Mouse (Mus musculus) myocyte (in vitro differentiated cells): ENCODE measurements around the gene Celsr3. TPM values are rescaled to one million over a fixed set of nuclear protein-coding genes. Genes with fewer than 3 reads are reported as not detected.

Experiments
- H3K27me3 ChIP-seq: one replicate; pipeline ENCODE4 v1.6.1; 2011; ENCODE audit not compliant: control insufficient read depth, insufficient read depth, insufficient read length
- H3K36me3 ChIP-seq: one replicate; pipeline ENCODE4 v1.6.1; 2011; ENCODE audit not compliant: control insufficient read depth, insufficient read depth
- H3K4me2 ChIP-seq: one replicate; pipeline ENCODE4 v1.6.1; 2011; ENCODE audit warnings: low read depth, control low read depth
- H3K4me3 ChIP-seq: one replicate; pipeline ENCODE4 v1.5.1; 2011; ENCODE audit warnings: mild to moderate bottlenecking, control low read depth, moderate library complexity
- H3K79me2 ChIP-seq: one replicate; pipeline ENCODE4 v1.6.1; 2011; ENCODE audit not compliant: control insufficient read depth, insufficient read depth
- H3ac ChIP-seq: one replicate; pipeline ENCODE4 v1.6.1; 2011; ENCODE audit not compliant: control insufficient read depth, insufficient read length
- CEBPB ChIP-seq: IDR thresholded peaks from 2 replicates; pipeline ENCODE4 v1.6.1; 2011; ENCODE audit warnings: mild to moderate bottlenecking, moderate library complexity; ENCODE audit not compliant: poor library complexity, insufficient read depth, severe bottlenecking
- E2F4 ChIP-seq: IDR thresholded peaks from one replicate; pipeline ENCODE4 v1.6.1; 2011; ENCODE audit warnings: mild to moderate bottlenecking, control low read depth, moderate library complexity; ENCODE audit not compliant: insufficient read depth
- MAX ChIP-seq: IDR thresholded peaks from one replicate; pipeline ENCODE4 v1.6.1; 2011; ENCODE audit warnings: low read depth, mild to moderate bottlenecking, control low read depth
- MYOD1 ChIP-seq, 3 experiments: IDR thresholded peaks; one replicate each; pipeline ENCODE4 v1.6.1; 2011; ENCODE audit warnings: control low read depth in 2 of 3, low read depth in 2 of 3, mild to moderate bottlenecking in 2 of 3, moderate library complexity in 1 of 3; ENCODE audit not compliant: insufficient read length in 2 of 3, control insufficient read depth in 1 of 3
- MYOG ChIP-seq, 3 experiments: IDR thresholded peaks; one replicate each; pipeline ENCODE4 v1.6.1; 2011; ENCODE audit warnings: control low read depth in 2 of 3, low read depth in 2 of 3, mild to moderate bottlenecking in 2 of 3; ENCODE audit not compliant: insufficient read length in 2 of 3, control insufficient read depth in 1 of 3, insufficient read depth in 1 of 3
- POLR2A ChIP-seq: IDR thresholded peaks from one replicate; pipeline ENCODE4 v1.6.1; 2011; ENCODE audit warnings: low read depth, mild to moderate bottlenecking, control low read depth, moderate library complexity; ENCODE audit not compliant: insufficient read length
- POLR2AphosphoS2 ChIP-seq: IDR thresholded peaks from one replicate; pipeline ENCODE4 v1.6.1; 2011; ENCODE audit warnings: low read depth, control low read depth; ENCODE audit not compliant: insufficient read length
- REST ChIP-seq: IDR thresholded peaks from one replicate; pipeline ENCODE4 v1.6.1; 2011; ENCODE audit warnings: mild to moderate bottlenecking, control low read depth, moderate library complexity; ENCODE audit not compliant: insufficient read depth, insufficient read length
- SRF ChIP-seq: IDR thresholded peaks from one replicate; pipeline ENCODE4 v1.6.1; 2011; ENCODE audit warnings: low read depth; ENCODE audit not compliant: control insufficient read depth, insufficient read length
- TCF12 ChIP-seq: IDR thresholded peaks from one replicate; pipeline ENCODE4 v1.6.1; 2011; ENCODE audit warnings: mild to moderate bottlenecking, control low read depth; ENCODE audit not compliant: poor library complexity, insufficient read depth, severe bottlenecking
- TCF3 ChIP-seq: IDR thresholded peaks from one replicate; pipeline ENCODE4 v1.6.1; 2011; ENCODE audit warnings: low read depth, control low read depth; ENCODE audit not compliant: insufficient read length
- USF1 ChIP-seq: IDR thresholded peaks from one replicate; pipeline ENCODE4 v1.6.1; 2011; ENCODE audit warnings: low read depth, mild to moderate bottlenecking, control low read depth, moderate library complexity
- polyA plus RNA-seq: library from polyadenylated mRNA; unstranded; fragments of >200 nt; fragmentation: generic; extraction: Trizol; gene quantifications from one replicate; pipeline ENCODE4 v1.2.1, GENCODE M21; 2012; ENCODE audit warnings: missing spikeins

Gene Celsr3
- polyA plus RNA-seq, 1 experiment: 0.65 TPM

GRCm38 (mm10) chr9:108809723-108810122 is 16.4 kb upstream of the Celsr3 start:
- Histone ChIP-seq H3K27me3 (no peaks in the 10 kb centered on the region), H3ac (no peak overlapping the region), H3K4me3 (no peak overlapping the region), H3K79me2 (no peaks in the 10 kb centered on the region), H3K4me2 (no peak overlapping the region), H3K36me3 (peaks cover 13% of the 10 kb centered on the region)
- TF ChIP-seq REST (no peak), TCF3 (no peak), CEBPB (no peak), POLR2A (no peak), MYOG (IDR thresholded peaks at IDR 0.05; ENCODE audit: control insufficient read depth in 1 of 3, insufficient read depth in 1 of 3, insufficient read length in 2 of 3, low read depth in 2 of 3) (no peak), MYOD1 (IDR thresholded peaks at IDR 0.05; ENCODE audit: control insufficient read depth in 1 of 3, insufficient read length in 2 of 3, low read depth in 2 of 3) (no peak), USF1 (no peak), MAX (no peak), TCF12 (no peak), E2F4 (no peak)

GRCm38 (mm10) chr9:108810516-108810915 is 15.6 kb upstream of the Celsr3 start:
- TF ChIP-seq SRF (no peak), MYOG (IDR thresholded peaks at IDR 0.05; ENCODE audit: control insufficient read depth in 1 of 3, insufficient read depth in 1 of 3, insufficient read length in 2 of 3, low read depth in 2 of 3) (no peak), USF1 (no peak)
- Histone ChIP-seq H3K4me2 (no peak overlapping the region), H3ac (no peak overlapping the region), H3K36me3 (peaks cover 9% of the 10 kb centered on the region), H3K4me3 (no peak overlapping the region), H3K27me3 (no peaks in the 10 kb centered on the region), H3K79me2 (no peaks in the 10 kb centered on the region)

DNA sequence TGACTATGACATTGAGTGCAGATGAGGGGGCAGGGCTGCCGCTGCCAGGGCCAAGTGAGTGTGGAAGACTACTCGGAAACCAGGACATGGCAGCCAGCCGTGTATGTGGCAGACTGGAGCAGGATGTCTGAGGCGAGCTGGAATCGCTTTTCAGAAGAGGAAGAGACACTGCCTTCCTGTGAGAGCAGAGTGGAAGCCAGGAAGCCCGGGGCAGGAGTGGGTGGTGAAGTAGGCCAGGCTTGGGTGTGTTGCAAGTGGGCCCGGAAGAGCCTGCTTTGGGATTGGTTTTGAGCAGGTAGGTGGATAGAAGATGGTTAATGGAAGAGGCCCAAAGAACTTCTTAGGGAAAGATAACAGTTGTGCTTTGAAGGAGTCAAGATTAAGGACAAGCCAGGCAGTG is 10.6 kb upstream of the Celsr3 start:
- H3K36me3 ChIP-seq: no peaks in the 10 kb centered on the region
- no peaks in the 10 kb centered on the region for H3K27me3 ChIP-seq
- no peak for TF ChIP-seq TCF12
- TF ChIP-seq SRF: no peak
- TF ChIP-seq MYOG (IDR thresholded peaks at IDR 0.05; ENCODE audit: control insufficient read depth in 1 of 3, insufficient read depth in 1 of 3, insufficient read length in 2 of 3, low read depth in 2 of 3): no peak
- TF ChIP-seq TCF3: no peak
- TF ChIP-seq CEBPB: no peak
- TF ChIP-seq E2F4: no peak
- TF ChIP-seq POLR2AphosphoS2: no peak
- TF ChIP-seq MYOD1 (IDR thresholded peaks at IDR 0.05; ENCODE audit: control insufficient read depth in 1 of 3, insufficient read length in 2 of 3, low read depth in 2 of 3): no peak
- no peak for TF ChIP-seq USF1
- no peak for TF ChIP-seq POLR2A
- TF ChIP-seq REST: no peak
- no peak for TF ChIP-seq MAX
- H3ac ChIP-seq: no peak overlapping the region
- H3K4me2 ChIP-seq: no peak overlapping the region
- H3K4me3 ChIP-seq: no peak overlapping the region
- no peaks in the 10 kb centered on the region for H3K79me2 ChIP-seq

GRCm38 (mm10) chr9:108819495-108819894 is 6.6 kb upstream of the Celsr3 start:
- Histone ChIP-seq H3K4me3 (no peak overlapping the region), H3ac (no peak overlapping the region), H3K36me3 (no peaks in the 10 kb centered on the region), H3K4me2 (no peak overlapping the region), H3K79me2 (no peaks in the 10 kb centered on the region), H3K27me3 (peaks cover 15% of the 10 kb centered on the region)
- TF ChIP-seq USF1 (no peak), MYOG (IDR thresholded peaks at IDR 0.05; ENCODE audit: control insufficient read depth in 1 of 3, insufficient read depth in 1 of 3, insufficient read length in 2 of 3, low read depth in 2 of 3) (no peak), E2F4 (no peak), MAX (no peak), SRF (no peak), REST (no peak)

DNA sequence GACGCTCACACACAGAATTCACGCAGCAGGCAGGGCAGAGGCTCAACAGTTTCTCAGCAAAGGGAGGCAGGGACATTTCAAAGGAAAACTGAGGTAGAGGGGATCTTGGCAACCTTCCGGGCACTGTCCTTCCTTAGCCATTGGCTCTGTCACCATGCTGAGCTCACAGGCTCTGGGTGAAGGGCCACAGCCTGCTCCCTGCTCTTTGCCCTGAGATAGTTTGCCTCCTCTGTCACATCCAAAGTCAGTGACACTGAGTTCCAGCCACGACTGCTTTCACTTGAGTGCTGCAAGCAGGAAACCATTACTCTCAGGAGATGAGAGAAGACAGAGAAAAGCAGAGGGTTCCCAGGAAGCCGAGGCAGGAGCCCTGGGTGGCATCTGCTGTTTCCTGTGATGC is 6.0 kb upstream of the Celsr3 start:
- Histone ChIP-seq H3ac (no peak overlapping the region), H3K4me2 (no peak overlapping the region), H3K27me3 (peaks cover 21% of the 10 kb centered on the region), H3K36me3 (no peaks in the 10 kb centered on the region), H3K79me2 (no peaks in the 10 kb centered on the region), H3K4me3 (no peak overlapping the region)
- TF ChIP-seq E2F4 (no peak), TCF12 (no peak), CEBPB (no peak), USF1 (no peak), TCF3 (no peak), MYOG (IDR thresholded peaks at IDR 0.05; ENCODE audit: control insufficient read depth in 1 of 3, insufficient read depth in 1 of 3, insufficient read length in 2 of 3, low read depth in 2 of 3) (no peak), POLR2AphosphoS2 (no peak), MAX (no peak)
